Mouse (Mus musculus) forebrain, embryonic 15.5 days (tissue): Measurements from ENCODE around the gene Ggt6. TPM values are rescaled to one million over a fixed set of nuclear protein-coding genes. Genes with fewer than 3 reads are reported as not detected.
A peak's percentile ranks its signal among the peaks of the same experiment; 100 is the strongest.

Experiments
- ATAC-seq: fragments of 200-750 bp; cut with Nextera tagmentation; replicated peaks from 2 replicates; pipeline ENCODE4 v1.8.0; 2017; ENCODE audit warnings: mild to moderate bottlenecking, moderate TSS enrichment, moderate library complexity
- H3K27ac ChIP-seq: fragments of 300-500 bp; sonication (generic); replicated peaks from 2 replicates; pipeline ENCODE4 v1.5.1; 2015; ENCODE audit warnings: mild to moderate bottlenecking, inconsistent platforms
- H3K27me3 ChIP-seq: fragments of 300-500 bp; sonication (generic); 2 replicates; pipeline ENCODE4 v1.6.1; 2015; ENCODE audit warnings: inconsistent platforms
- H3K36me3 ChIP-seq: fragments of 300-500 bp; sonication (generic); 2 replicates; pipeline ENCODE4 v1.6.1; 2015; ENCODE audit warnings: mild to moderate bottlenecking, inconsistent platforms
- H3K4me1 ChIP-seq: fragments of 300-500 bp; sonication (generic); 2 replicates; pipeline ENCODE4 v1.6.1; 2015; ENCODE audit warnings: inconsistent platforms
- H3K4me2 ChIP-seq: fragments of 300-500 bp; sonication (generic); replicated peaks from 2 replicates; pipeline ENCODE4 v1.6.1; 2015; ENCODE audit warnings: mild to moderate bottlenecking, inconsistent platforms
- H3K4me3 ChIP-seq: fragments of 300-500 bp; sonication (generic); 2 replicates; pipeline ENCODE4 v1.5.1; 2015; ENCODE audit warnings: mild to moderate bottlenecking, inconsistent platforms
- H3K9ac ChIP-seq: fragments of 300-500 bp; sonication (generic); replicated peaks from 2 replicates; pipeline ENCODE4 v1.6.1; 2015; ENCODE audit warnings: mild to moderate bottlenecking, inconsistent platforms
- H3K9me3 ChIP-seq: fragments of 300-500 bp; sonication (generic); 2 replicates; pipeline ENCODE4 v1.6.1; 2016; ENCODE audit warnings: inconsistent platforms
- WGBS: fragments of 180-500 bp; shearing (Covaris S2); methylation state at CpG from one replicate; pipeline ENCODE4 v1.1.7; 2015; ENCODE audit warnings: mixed read lengths; 5-methylcytosine and 5-hydroxymethylcytosine counted together
- polyA plus RNA-seq: library from polyadenylated mRNA; unstranded; fragments of >200 nt; fragmentation: Nextera tagmentation; extraction: Ambion mirVana; gene quantifications from 2 replicates; pipeline ENCODE4 v1.2.1, GENCODE M21; 2015

The Ggt6 gene
- polyA plus RNA-seq, 1 experiment from 2014 or later: not detected

DNA sequence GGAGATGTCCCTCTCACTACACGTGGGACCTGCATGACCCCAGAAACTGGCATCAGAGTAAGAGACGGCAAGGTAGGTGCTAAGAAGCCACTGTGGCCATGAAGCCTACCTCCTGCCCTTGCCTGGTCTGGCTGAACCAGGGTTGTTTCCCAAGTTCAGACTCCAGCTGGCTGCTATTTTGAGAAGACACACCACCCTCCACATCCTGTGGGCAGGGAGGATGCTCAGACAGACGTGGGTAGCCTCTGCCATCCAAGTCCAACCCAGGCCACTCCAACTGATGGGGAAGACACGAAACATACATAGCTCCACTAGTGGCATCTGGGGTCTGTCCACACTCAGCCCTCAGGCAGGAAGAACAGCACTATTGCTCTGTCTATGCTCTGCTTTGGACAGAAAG lies 34.7 kb downstream of the Ggt6 start:
- ATAC-seq: no peak
- no peaks in the 10 kb centered on the region for H3K36me3 ChIP-seq

DNA sequence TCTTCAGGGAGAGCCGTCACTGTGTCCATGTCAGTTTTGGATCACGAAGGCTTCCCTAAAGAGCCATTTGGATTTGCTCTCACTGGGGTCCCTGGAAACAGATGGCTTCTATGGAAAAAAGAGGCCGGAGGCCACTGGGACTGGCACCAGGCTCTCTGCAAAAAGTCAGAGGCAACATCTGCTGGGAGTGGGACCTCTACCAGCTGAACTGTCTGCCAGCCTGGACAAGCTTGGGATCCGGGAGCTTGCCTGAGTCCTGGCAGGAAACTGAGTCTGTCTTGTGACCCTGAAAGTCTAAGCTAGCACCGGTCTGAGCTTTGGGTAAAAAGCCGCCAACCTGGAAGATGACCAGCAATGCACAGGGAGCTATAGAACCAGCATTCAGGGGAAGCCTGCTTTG lies 36.1 kb downstream of the Ggt6 start:
- H3K27ac ChIP-seq: no peak overlapping the region
- no peak overlapping the region for H3K9ac ChIP-seq
- H3K4me3 ChIP-seq: no peak overlapping the region
- WGBS: 83% methylated on average over 6 of the region's 6 CpGs
- no peak for ATAC-seq
- H3K36me3 ChIP-seq: no peaks in the 10 kb centered on the region
- H3K4me1 ChIP-seq: peaks cover 9% of the 10 kb centered on the region
- H3K27me3 ChIP-seq: no peaks in the 10 kb centered on the region
- H3K4me2 ChIP-seq: no peak overlapping the region
- H3K9me3 ChIP-seq: no peaks in the 10 kb centered on the region

More for the DNA sequence above, 34.7 kb downstream of the Ggt6 start:
- no peak overlapping the region for H3K27ac ChIP-seq
- H3K9me3 ChIP-seq: no peaks in the 10 kb centered on the region
- no peak overlapping the region for H3K4me3 ChIP-seq
- H3K4me1 ChIP-seq: peaks cover 9% of the 10 kb centered on the region
- WGBS: 65% methylated on average over 4 of the region's 4 CpGs
- no peaks in the 10 kb centered on the region for H3K27me3 ChIP-seq
- no peak overlapping the region for H3K9ac ChIP-seq
- H3K4me2 ChIP-seq: no peak overlapping the region

DNA sequence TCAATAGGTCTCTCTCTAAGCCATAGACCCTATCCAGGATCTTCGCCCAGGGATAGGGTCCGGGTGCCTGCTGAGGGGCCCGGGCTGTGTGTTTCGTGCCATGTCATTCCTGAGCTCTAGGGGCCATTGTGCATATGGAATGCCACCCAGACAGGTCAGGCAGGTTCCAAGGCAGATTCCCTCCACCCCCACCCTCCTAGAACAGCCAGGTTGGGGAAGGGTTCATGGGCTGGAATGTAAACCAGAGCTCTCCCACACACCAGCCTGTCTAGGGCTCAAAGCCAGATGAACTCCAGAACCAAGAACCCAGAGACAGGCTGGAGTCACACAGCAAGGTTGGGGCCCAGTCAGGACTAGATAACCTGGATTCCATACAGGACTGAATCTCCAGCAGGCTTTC lies 38.2 kb downstream of the Ggt6 start:
- ATAC-seq: no peak
- Histone ChIP-seq H3K36me3 (no peaks in the 10 kb centered on the region), H3K4me1 (peaks cover 9% of the 10 kb centered on the region), H3K4me2 (no peak overlapping the region), H3K27ac (no peak overlapping the region), H3K4me3 (no peak overlapping the region), H3K27me3 (no peaks in the 10 kb centered on the region), H3K9ac (no peak overlapping the region), H3K9me3 (no peaks in the 10 kb centered on the region)
- WGBS: 92% methylated on average over 4 of the region's 4 CpGs

DNA sequence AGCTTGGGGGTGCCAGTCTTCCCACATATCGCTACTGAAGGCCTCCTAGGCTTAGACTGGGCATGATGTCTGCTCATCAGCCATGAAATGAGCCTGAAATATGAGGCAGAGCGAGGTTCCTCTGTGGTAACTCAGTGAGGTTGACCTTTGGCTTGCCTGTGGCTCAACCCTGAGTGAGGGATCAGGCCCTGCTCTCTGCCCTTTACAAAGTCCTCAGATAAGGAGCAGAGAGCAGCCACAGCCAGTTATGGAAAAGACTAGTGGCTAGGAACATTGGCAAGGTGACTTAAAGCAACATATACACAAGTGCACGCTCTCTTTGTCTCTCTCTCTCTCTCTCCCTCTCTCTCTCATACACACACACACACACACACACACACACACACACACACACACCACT lies 39.6 kb downstream of the Ggt6 start:
- no peak overlapping the region for H3K4me3 ChIP-seq
- no peak for ATAC-seq
- no peaks in the 10 kb centered on the region for H3K9me3 ChIP-seq
- no peak overlapping the region for H3K27ac ChIP-seq
- no peak overlapping the region for H3K9ac ChIP-seq
- no peaks in the 10 kb centered on the region for H3K36me3 ChIP-seq
- WGBS: 88% methylated on average over 3 of the region's 3 CpGs
- H3K4me1 ChIP-seq: no peaks in the 10 kb centered on the region
- H3K27me3 ChIP-seq: no peaks in the 10 kb centered on the region
- H3K4me2 ChIP-seq: no peak overlapping the region

DNA sequence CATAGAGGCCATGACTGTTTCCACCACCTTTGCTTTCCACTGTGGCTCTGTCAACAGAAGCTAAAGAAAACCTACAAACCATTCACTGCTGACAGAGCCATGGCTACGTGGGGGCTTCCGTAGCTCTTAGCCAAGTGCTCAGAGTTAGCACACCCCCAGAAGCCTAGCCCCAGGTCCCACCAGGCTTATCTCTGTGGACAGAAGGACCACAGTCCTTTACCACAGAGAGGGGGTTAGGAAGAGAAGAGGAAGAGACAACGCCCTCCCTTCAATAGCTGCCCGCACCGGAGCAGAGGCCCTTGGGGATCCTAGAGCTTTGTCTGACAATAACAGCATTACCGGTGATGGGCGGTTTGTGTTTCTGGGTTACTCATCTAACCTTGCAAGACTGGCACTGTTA lies 40.1 kb downstream of the Ggt6 start:
- H3K4me1 ChIP-seq: no peaks in the 10 kb centered on the region
- no peak overlapping the region for H3K4me2 ChIP-seq
- no peaks in the 10 kb centered on the region for H3K9me3 ChIP-seq
- H3K27ac ChIP-seq: no peak overlapping the region
- ATAC-seq: no peak
- H3K27me3 ChIP-seq: no peaks in the 10 kb centered on the region
- 90% methylated on average over 7 of the region's 7 CpGs for WGBS
- no peaks in the 10 kb centered on the region for H3K36me3 ChIP-seq
- H3K4me3 ChIP-seq: no peak overlapping the region
- H3K9ac ChIP-seq: no peak overlapping the region

DNA sequence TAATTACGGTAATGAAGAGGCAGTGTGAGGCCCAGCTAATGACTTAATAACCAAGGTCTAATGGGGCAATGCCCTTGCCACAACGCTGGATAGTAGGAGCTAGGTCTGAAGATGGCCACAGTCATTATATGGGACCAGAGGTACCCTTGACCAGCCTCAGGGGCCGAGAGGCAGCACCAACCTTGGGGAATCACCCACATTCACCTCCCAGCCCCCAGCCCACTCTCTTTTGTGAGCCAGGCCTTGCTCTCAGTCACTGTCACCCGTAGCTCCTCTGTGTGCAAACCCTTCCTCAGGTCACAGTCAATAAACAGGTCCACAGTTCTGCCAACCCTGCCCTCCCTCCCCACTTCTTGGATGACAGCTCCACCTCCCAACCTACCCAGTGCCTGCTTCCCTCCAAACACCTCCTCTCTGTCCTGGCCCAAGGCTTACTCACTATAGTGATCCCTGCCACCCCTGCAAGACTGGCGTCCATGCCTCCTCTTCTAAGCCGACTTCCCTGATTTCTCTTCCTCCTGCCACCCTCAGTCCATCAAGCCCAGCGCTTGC lies 40.8 kb downstream of the Ggt6 start:
- no peaks in the 10 kb centered on the region for H3K36me3 ChIP-seq
- H3K27ac ChIP-seq: no peak overlapping the region
- no peak overlapping the region for H3K9ac ChIP-seq
- H3K9me3 ChIP-seq: no peaks in the 10 kb centered on the region
- WGBS: 84% methylated on average over 7 of the region's 7 CpGs
- no peak overlapping the region for H3K4me3 ChIP-seq
- no peak overlapping the region for H3K4me2 ChIP-seq
- no peak for ATAC-seq
- H3K4me1 ChIP-seq: no peaks in the 10 kb centered on the region
- H3K27me3 ChIP-seq: no peaks in the 10 kb centered on the region

DNA sequence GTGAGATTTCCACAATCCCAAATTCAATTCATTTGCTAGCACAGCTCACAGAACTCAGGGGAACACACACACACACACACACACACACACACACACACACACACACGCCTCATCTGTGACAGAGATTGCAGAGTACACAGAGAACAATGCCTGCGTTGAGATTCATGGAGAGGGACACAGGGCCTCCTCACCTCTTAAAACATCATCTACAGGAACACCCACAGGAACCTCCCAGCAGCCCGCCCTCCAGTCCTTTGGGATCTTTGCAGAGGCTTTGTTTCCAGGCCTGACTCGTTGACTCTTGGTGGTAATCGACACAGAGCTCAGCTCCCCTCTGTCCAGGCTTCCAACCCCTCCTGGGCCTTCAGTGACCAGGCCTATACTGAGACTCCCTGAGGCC lies 41.9 kb downstream of the Ggt6 start:
- H3K9ac ChIP-seq: no peak overlapping the region
- WGBS: 44% methylated on average over 5 of the region's 5 CpGs
- no peak overlapping the region for H3K27ac ChIP-seq
- no peaks in the 10 kb centered on the region for H3K4me1 ChIP-seq
- no peak overlapping the region for H3K4me3 ChIP-seq
- no peaks in the 10 kb centered on the region for H3K9me3 ChIP-seq
- H3K36me3 ChIP-seq: no peaks in the 10 kb centered on the region
- no peaks in the 10 kb centered on the region for H3K27me3 ChIP-seq
- no peak for ATAC-seq
- H3K4me2 ChIP-seq: no peak overlapping the region

DNA sequence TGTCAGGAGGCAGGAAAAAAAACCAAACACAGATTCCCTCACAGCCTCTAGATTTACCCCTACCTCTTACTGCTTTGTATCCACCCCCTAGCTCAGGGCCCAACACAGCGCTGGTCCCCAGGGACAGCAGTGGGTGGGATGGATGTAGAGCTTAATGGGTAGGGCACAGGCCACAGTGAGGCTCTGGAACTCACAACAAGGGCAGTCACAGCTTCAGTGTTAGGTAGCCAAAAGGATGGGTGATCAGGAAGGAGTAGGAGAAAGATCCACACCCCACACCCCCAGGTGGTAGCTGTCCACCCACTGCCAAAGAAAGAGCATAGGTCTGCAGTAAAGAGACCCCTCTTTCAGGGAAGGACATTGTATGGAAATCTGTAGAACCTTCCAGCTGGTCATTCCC lies 42.3 kb downstream of the Ggt6 start:
- no peaks in the 10 kb centered on the region for H3K9me3 ChIP-seq
- no peaks in the 10 kb centered on the region for H3K36me3 ChIP-seq
- ATAC-seq: no peak
- no peaks in the 10 kb centered on the region for H3K27me3 ChIP-seq
- H3K9ac ChIP-seq: no peak overlapping the region
- no peak overlapping the region for H3K4me2 ChIP-seq
- no peak overlapping the region for H3K4me3 ChIP-seq
- 80% methylated on average over 1 of the region's 1 CpGs for WGBS
- H3K27ac ChIP-seq: no peak overlapping the region
- H3K4me1 ChIP-seq: no peaks in the 10 kb centered on the region

DNA sequence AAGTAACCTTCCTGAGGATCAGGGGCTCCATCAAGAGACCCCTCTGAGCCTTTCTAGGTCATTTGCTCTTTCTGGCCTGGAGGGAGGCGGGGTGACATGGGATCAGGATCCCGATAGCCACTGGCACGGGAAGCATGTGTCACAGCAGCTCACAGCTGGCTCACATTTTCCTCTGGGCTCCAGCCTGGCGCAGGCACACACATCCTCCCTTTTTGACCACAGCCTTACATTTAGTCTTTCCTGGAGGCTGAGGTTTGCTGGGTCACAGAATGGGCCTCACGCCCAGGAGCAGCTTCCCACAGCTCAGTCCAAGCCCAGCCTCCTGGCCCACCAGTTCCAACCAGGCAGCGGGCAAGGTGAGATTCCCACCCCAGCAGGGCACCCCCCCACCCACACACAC lies 42.9 kb downstream of the Ggt6 start:
- H3K27me3 ChIP-seq: no peaks in the 10 kb centered on the region
- H3K4me2 ChIP-seq: no peak overlapping the region
- H3K4me1 ChIP-seq: no peaks in the 10 kb centered on the region
- H3K36me3 ChIP-seq: no peaks in the 10 kb centered on the region
- no peak for ATAC-seq
- no peak overlapping the region for H3K27ac ChIP-seq
- H3K9me3 ChIP-seq: no peaks in the 10 kb centered on the region
- 78% methylated on average over 6 of the region's 6 CpGs for WGBS
- no peak overlapping the region for H3K4me3 ChIP-seq
- no peak overlapping the region for H3K9ac ChIP-seq

DNA sequence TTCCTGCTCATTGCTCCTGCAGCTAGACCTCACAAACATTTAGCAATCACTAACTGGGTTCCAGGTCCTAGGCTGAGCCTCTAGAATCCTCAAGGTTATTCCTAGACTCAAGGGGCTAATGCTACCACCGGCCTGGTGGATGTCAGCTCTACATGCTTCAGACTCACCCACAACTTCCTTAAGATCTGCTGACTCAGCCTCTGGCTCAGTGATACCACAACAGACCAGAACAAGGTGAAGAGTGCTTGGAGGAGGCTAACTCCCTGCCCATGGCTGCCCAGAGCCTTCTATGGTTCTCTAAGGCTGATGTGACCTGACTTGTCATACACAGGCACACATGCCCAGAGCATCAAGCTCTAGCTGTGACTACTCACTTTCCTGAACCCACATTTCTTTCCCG lies 44.2 kb downstream of the Ggt6 start:
- Histone ChIP-seq H3K27me3 (no peaks in the 10 kb centered on the region), H3K9ac (no peak overlapping the region), H3K27ac (no peak overlapping the region), H3K36me3 (no peaks in the 10 kb centered on the region), H3K4me1 (peaks cover 1% of the 10 kb centered on the region), H3K4me2 (no peak overlapping the region), H3K9me3 (no peaks in the 10 kb centered on the region), H3K4me3 (no peak overlapping the region)
- 87% methylated on average over 2 of the region's 2 CpGs for WGBS
- ATAC-seq: no peak

DNA sequence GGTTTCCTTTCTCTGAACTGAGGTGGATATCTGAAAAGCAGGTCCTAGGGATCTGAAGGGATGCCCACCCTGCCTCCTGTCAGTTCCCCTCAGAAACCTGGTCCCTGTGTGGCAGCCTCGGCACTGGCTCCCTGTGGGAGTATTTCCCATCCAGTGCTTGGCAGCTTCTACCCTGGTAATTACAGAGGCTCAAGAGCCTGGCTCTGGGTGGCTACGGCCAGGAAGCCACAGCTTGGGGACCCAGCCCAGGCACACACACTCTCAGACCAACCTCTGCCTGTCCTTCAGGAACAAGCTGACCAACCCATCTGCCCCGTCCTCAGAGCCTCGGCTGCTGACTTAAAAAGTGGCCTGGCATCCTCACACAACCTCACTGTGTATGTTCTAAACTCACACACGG lies 46.0 kb downstream of the Ggt6 start:
- no peak overlapping the region for H3K4me3 ChIP-seq
- H3K27me3 ChIP-seq: no peaks in the 10 kb centered on the region
- no peak overlapping the region for H3K27ac ChIP-seq
- no peaks in the 10 kb centered on the region for H3K9me3 ChIP-seq
- no peak overlapping the region for H3K4me2 ChIP-seq
- H3K9ac ChIP-seq: no peak overlapping the region
- WGBS: 89% methylated on average over 5 of the region's 5 CpGs
- peaks cover 19% of the 10 kb centered on the region for H3K4me1 ChIP-seq
- no peak for ATAC-seq
- no peaks in the 10 kb centered on the region for H3K36me3 ChIP-seq

DNA sequence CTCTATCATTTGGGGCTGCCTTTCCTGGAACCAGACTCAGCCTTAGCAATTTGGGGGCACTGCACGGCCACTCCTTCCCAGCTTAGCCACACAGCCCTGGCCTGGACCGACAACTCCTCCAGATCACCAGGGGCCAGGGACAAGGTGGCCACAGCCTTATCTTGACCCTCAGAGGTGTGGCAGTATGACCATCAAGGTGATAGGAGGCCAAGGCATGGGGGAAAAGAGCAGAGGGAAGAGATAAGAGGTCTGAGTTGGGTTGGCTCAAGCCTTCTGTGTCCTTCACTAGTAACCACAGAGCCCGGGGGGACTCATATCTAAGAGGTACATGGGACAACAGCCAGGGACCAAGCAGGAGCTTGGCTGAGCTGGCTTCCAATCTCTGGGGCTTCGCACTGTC lies 46.6 kb downstream of the Ggt6 start:
- Histone ChIP-seq H3K4me1 (peaks cover 24% of the 10 kb centered on the region), H3K9me3 (no peaks in the 10 kb centered on the region), H3K27me3 (no peaks in the 10 kb centered on the region), H3K27ac (no peak overlapping the region), H3K4me2 (no peak overlapping the region), H3K9ac (no peak overlapping the region), H3K36me3 (no peaks in the 10 kb centered on the region), H3K4me3 (no peak overlapping the region)
- no peak for ATAC-seq
- WGBS: 91% methylated on average over 4 of the region's 4 CpGs

DNA sequence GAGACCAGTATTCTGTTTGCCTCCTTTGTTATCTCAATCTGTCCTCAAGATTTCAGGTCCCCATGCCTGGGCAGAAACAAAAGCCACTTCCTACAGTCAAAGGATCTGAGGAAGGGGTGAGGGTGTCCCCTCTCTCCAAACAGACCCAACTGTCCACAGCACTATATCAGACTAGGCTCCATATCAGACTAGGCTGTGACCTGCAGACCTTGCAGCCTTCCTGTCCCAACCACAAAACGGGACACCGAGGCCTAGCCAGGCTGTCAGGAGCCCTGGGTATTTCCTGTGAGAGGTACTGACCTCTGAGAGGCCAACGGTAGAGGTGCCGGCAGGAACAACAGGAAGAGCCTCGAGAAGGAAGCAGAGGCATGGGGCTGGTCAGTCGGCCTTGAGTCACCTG lies 49.2 kb downstream of the Ggt6 start:
- H3K9me3 ChIP-seq: no peaks in the 10 kb centered on the region
- 80% methylated on average over 6 of the region's 6 CpGs for WGBS
- no peak overlapping the region for H3K9ac ChIP-seq
- ATAC-seq: no peak
- no peaks in the 10 kb centered on the region for H3K27me3 ChIP-seq
- H3K36me3 ChIP-seq: no peaks in the 10 kb centered on the region
- H3K4me2 ChIP-seq: no peak overlapping the region
- H3K4me3 ChIP-seq: no peak overlapping the region
- peaks cover 39% of the 10 kb centered on the region for H3K4me1 ChIP-seq
- H3K27ac ChIP-seq: peak overlapping the region; percentile 61
